Mouse (Mus musculus): ENCODE results near the gene Prss33. TPM values are rescaled to one million over a fixed set of nuclear protein-coding genes. Genes with fewer than 3 reads are reported as not detected.
A peak's percentile ranks its signal among the peaks of the same experiment; 100 is the strongest.

The Prss33 gene
- polyA plus RNA-seq, 1 experiment from 2014 or later = 0.48 TPM

- peaks cover 8% of the 10 kb centered on the region for H3K4me1 ChIP-seq
Measured at GRCm38 (mm10) chr17:23795323-23795722, 40.5 kb downstream of the Prss33 start.

GRCm38 (mm10) chr17:23791079-23791357, 44.8 kb downstream of the Prss33 start:
- peak; percentile 8; the same call in 1 of the 2 replicates for ATAC-seq (ENCODE audit: low FRiP score, low read depth)
- Histone ChIP-seq H3K36me3 (no peaks in the 10 kb centered on the region), H3K27ac (replicated peaks) (peak overlapping the region; percentile 95), H3K9me3 (no peaks in the 10 kb centered on the region), H3K9ac (replicated peaks) (peak overlapping the region; percentile 68; the same call in 1 of the 2 replicates), H3K4me1 (peaks cover 23% of the 10 kb centered on the region), H3K4me2 (replicated peaks) (peak overlapping the region; percentile 58), H3K4me3 (peak overlapping the region; percentile 40), H3K27me3 (no peaks in the 10 kb centered on the region)
- 57% methylated on average over 2 of the region's 2 CpGs for WGBS

More at GRCm38 (mm10) chr17:23795323-23795722, 40.5 kb downstream of the Prss33 start:
- Histone ChIP-seq H3K36me3 (no peaks in the 10 kb centered on the region), H3K9ac (replicated peaks) (no peak overlapping the region), H3K4me3 (no peak overlapping the region), H3K9me3 (no peaks in the 10 kb centered on the region), H3K4me2 (replicated peaks) (no peak overlapping the region), H3K27me3 (no peaks in the 10 kb centered on the region), H3K27ac (replicated peaks) (no peak overlapping the region)
- WGBS = 89% methylated on average over 8 of the region's 8 CpGs
- no peak for ATAC-seq (ENCODE audit: low FRiP score, low read depth)

GRCm38 (mm10) chr17:23790269-23791078, 45.4 kb downstream of the Prss33 start, which contains the start of gene Srrm2:
TSS of gene Srrm2 (plus strand) at chr17:23790532.
- H3K4me3 ChIP-seq = peak within 1 kb of the TSS; percentile 40
- H3K27ac ChIP-seq (replicated peaks) = peak within 1 kb of the TSS; percentile 95
- no peaks in the 10 kb centered on the region for H3K9me3 ChIP-seq
- H3K36me3 ChIP-seq = no peaks in the 10 kb centered on the region
- peaks cover 25% of the 10 kb centered on the region for H3K4me1 ChIP-seq
- 1% methylated on average over 29 of the region's 29 CpGs for WGBS
- peak within 1 kb of the TSS; percentile 68 for H3K9ac ChIP-seq (replicated peaks)
- peak within 1 kb of the TSS; percentile 58 for H3K4me2 ChIP-seq (replicated peaks)
- no peaks in the 10 kb centered on the region for H3K27me3 ChIP-seq
- peak; percentile 74 for ATAC-seq (ENCODE audit: low FRiP score, low read depth)

GRCm38 (mm10) chr17:23789749-23790268, 46.0 kb downstream of the Prss33 start:
- Histone ChIP-seq H3K4me2 (replicated peaks) (peak overlapping the region; percentile 58), H3K27me3 (no peaks in the 10 kb centered on the region), H3K9ac (replicated peaks) (peak overlapping the region; percentile 68), H3K4me1 (peaks cover 25% of the 10 kb centered on the region), H3K36me3 (no peaks in the 10 kb centered on the region), H3K4me3 (peak overlapping the region; percentile 40), H3K9me3 (no peaks in the 10 kb centered on the region), H3K27ac (replicated peaks) (peak overlapping the region; percentile 95)
- WGBS = 11% methylated on average over 8 of the region's 8 CpGs
- ATAC-seq (ENCODE audit: low FRiP score, low read depth) = no peak

- no peaks in the 10 kb centered on the region for H3K27me3 ChIP-seq
- ATAC-seq (ENCODE audit: low FRiP score, low read depth) = no peak
- H3K4me1 ChIP-seq = peaks cover 25% of the 10 kb centered on the region
- no peak overlapping the region for H3K4me2 ChIP-seq (replicated peaks)
- H3K36me3 ChIP-seq = no peaks in the 10 kb centered on the region
- H3K9me3 ChIP-seq = no peaks in the 10 kb centered on the region
- H3K9ac ChIP-seq (replicated peaks) = no peak overlapping the region
- 93% methylated on average over 4 of the region's 4 CpGs for WGBS
- no peak overlapping the region for H3K27ac ChIP-seq (replicated peaks)
- no peak overlapping the region for H3K4me3 ChIP-seq
Measured at GRCm38 (mm10) chr17:23788973-23789372, 46.9 kb downstream of the Prss33 start.

GRCm38 (mm10) chr17:23786510-23786931, 49.3 kb downstream of the Prss33 start:
- 11% methylated on average over 13 of the region's 13 CpGs for WGBS
- H3K27me3 ChIP-seq = no peaks in the 10 kb centered on the region
- peak overlapping the region; percentile 71 for H3K27ac ChIP-seq (replicated peaks)
- H3K4me3 ChIP-seq = peak overlapping the region; percentile 59
- ATAC-seq (ENCODE audit: low FRiP score, low read depth) = peak; percentile 55
- H3K9ac ChIP-seq (replicated peaks) = peak overlapping the region; percentile 69; the same call in 1 of the 2 replicates
- no peaks in the 10 kb centered on the region for H3K36me3 ChIP-seq
- no peaks in the 10 kb centered on the region for H3K9me3 ChIP-seq
- peak overlapping the region; percentile 68 for H3K4me2 ChIP-seq (replicated peaks)
- peaks cover 25% of the 10 kb centered on the region for H3K4me1 ChIP-seq

GRCm38 (mm10) chr17:23785561-23786471, 50.0 kb downstream of the Prss33 start, which contains the start of gene Flywch2:
TSS of gene Flywch2 (minus strand) at chr17:23786081.
- H3K36me3 ChIP-seq = no peaks in the 10 kb centered on the region
- H3K9ac ChIP-seq (replicated peaks) = peak within 1 kb of the TSS; percentile 69
- 4% methylated on average over 43 of the region's 43 CpGs for WGBS
- peak within 1 kb of the TSS; percentile 59 for H3K4me3 ChIP-seq
- H3K4me2 ChIP-seq (replicated peaks) = peak within 1 kb of the TSS; percentile 68
- ATAC-seq (ENCODE audit: low FRiP score, low read depth) = peak; percentile 73
- peaks cover 22% of the 10 kb centered on the region for H3K4me1 ChIP-seq
- peak within 1 kb of the TSS; percentile 71 for H3K27ac ChIP-seq (replicated peaks)
- no peaks in the 10 kb centered on the region for H3K9me3 ChIP-seq
- no peaks in the 10 kb centered on the region for H3K27me3 ChIP-seq

- no peak for ATAC-seq (ENCODE audit: low FRiP score, low read depth)
Measured at GRCm38 (mm10) chr17:23783352-23783751, 52.5 kb downstream of the Prss33 start.

More at GRCm38 (mm10) chr17:23783352-23783751, 52.5 kb downstream of the Prss33 start:
- Histone ChIP-seq H3K36me3 (no peaks in the 10 kb centered on the region), H3K9ac (replicated peaks) (no peak overlapping the region), H3K9me3 (no peaks in the 10 kb centered on the region), H3K4me1 (peaks cover 8% of the 10 kb centered on the region; the same call in 1 of the 2 replicates), H3K27me3 (no peaks in the 10 kb centered on the region), H3K27ac (replicated peaks) (no peak overlapping the region), H3K4me3 (no peak overlapping the region), H3K4me2 (replicated peaks) (no peak overlapping the region)

Small RNAs within 50 kb of the gene (microRNA-seq; reads per million reads assigned to microRNA genes)
- not detected for gene Mir5125

Other genes starting within 250 kb of the Prss33 start
- gene Zfp13, start 236.6 kb downstream of the Prss33 start, polyA plus RNA-seq (2016; fragmentation: Nextera tagmentation; extraction: Ambion mirVana) = 24.1 and 25.9 TPM in 2 replicates
- gene Zscan10, start 235.2 kb downstream of the Prss33 start, polyA plus RNA-seq (2016; fragmentation: Nextera tagmentation; extraction: Ambion mirVana) = 0.16 TPM in 1 of 2 replicates, not detected in the other
- gene Mmp25, start 190.8 kb downstream of the Prss33 start, polyA plus RNA-seq (2016; fragmentation: Nextera tagmentation; extraction: Ambion mirVana) = 1.5 and 1.7 TPM in 2 replicates
- 0.14 and 0.26 TPM in 2 replicates for gene Bicdl2, start 175.6 kb downstream of the Prss33 start, polyA plus RNA-seq (2016; fragmentation: Nextera tagmentation; extraction: Ambion mirVana)
- 52.2 and 52.8 TPM in 2 replicates for gene Hcfc1r1, start 162.5 kb downstream of the Prss33 start, polyA plus RNA-seq (2016; fragmentation: Nextera tagmentation; extraction: Ambion mirVana)
- gene Thoc6, start 162.2 kb downstream of the Prss33 start, polyA plus RNA-seq (2016; fragmentation: Nextera tagmentation; extraction: Ambion mirVana) = 46.7 and 48.5 TPM in 2 replicates
- gene Tnfrsf12a, start 158.6 kb downstream of the Prss33 start, polyA plus RNA-seq (2016; fragmentation: Nextera tagmentation; extraction: Ambion mirVana) = 2.2 and 2.5 TPM in 2 replicates
- gene Cldn6, start 156.8 kb downstream of the Prss33 start, polyA plus RNA-seq (2016; fragmentation: Nextera tagmentation; extraction: Ambion mirVana) = 1.7 and 2.8 TPM in 2 replicates
- 0.84 TPM in 2 replicates for gene Cldn9, start 152.0 kb downstream of the Prss33 start, polyA plus RNA-seq (2016; fragmentation: Nextera tagmentation; extraction: Ambion mirVana)
- gene 1520401A03Rik, start 113.3 kb downstream of the Prss33 start, polyA plus RNA-seq (2016; fragmentation: Nextera tagmentation; extraction: Ambion mirVana) = 0.14 TPM in 1 of 2 replicates, not detected in the other
- gene Pkmyt1, start 109.7 kb downstream of the Prss33 start, polyA plus RNA-seq (2016; fragmentation: Nextera tagmentation; extraction: Ambion mirVana) = 36.9 and 40.8 TPM in 2 replicates
- 40.4 and 41.2 TPM in 2 replicates for gene Paqr4, start 95.2 kb downstream of the Prss33 start, polyA plus RNA-seq (2016; fragmentation: Nextera tagmentation; extraction: Ambion mirVana)
- gene Kremen2, start 90.2 kb downstream of the Prss33 start, polyA plus RNA-seq (2016; fragmentation: Nextera tagmentation; extraction: Ambion mirVana) = 1.2 and 1.5 TPM in 2 replicates
- 212 and 220 TPM in 2 replicates for gene Flywch1, start 64.5 kb downstream of the Prss33 start, polyA plus RNA-seq (2016; fragmentation: Nextera tagmentation; extraction: Ambion mirVana)
- gene Flywch2, start 50.0 kb downstream of the Prss33 start, polyA plus RNA-seq (2016; fragmentation: Nextera tagmentation; extraction: Ambion mirVana) = 33.6 and 37.2 TPM in 2 replicates
- gene Srrm2, start 45.5 kb downstream of the Prss33 start, polyA plus RNA-seq (2016; fragmentation: Nextera tagmentation; extraction: Ambion mirVana) = 736 and 744 TPM in 2 replicates
- gene Elob, start 6.9 kb downstream of the Prss33 start, polyA plus RNA-seq (2016; fragmentation: Nextera tagmentation; extraction: Ambion mirVana) = 1,125 and 1,165 TPM in 2 replicates
- gene Prss32, start 7.8 kb upstream of the Prss33 start, polyA plus RNA-seq (2016; fragmentation: Nextera tagmentation; extraction: Ambion mirVana) = not detected in 2 replicates
- 0.82 and 0.91 TPM in 2 replicates for gene Prss41, start 8.1 kb upstream of the Prss33 start, polyA plus RNA-seq (2016; fragmentation: Nextera tagmentation; extraction: Ambion mirVana)
- gene Prss21, start 32.0 kb upstream of the Prss33 start, polyA plus RNA-seq (2016; fragmentation: Nextera tagmentation; extraction: Ambion mirVana) = not detected in 2 replicates
- not detected in 2 replicates for gene Dcpp1, start 44.8 kb upstream of the Prss33 start, polyA plus RNA-seq (2016; fragmentation: Nextera tagmentation; extraction: Ambion mirVana)
- gene Dcpp2, start 44.8 kb upstream of the Prss33 start, polyA plus RNA-seq (2016; fragmentation: Nextera tagmentation; extraction: Ambion mirVana) = not detected in 2 replicates
- gene Dcpp3, start 81.4 kb upstream of the Prss33 start, polyA plus RNA-seq (2016; fragmentation: Nextera tagmentation; extraction: Ambion mirVana) = not detected in 2 replicates
- not detected in 2 replicates for gene Sbp, start 105.6 kb upstream of the Prss33 start, polyA plus RNA-seq (2016; fragmentation: Nextera tagmentation; extraction: Ambion mirVana)
- not detected in 2 replicates for gene Sbpl, start 119.2 kb upstream of the Prss33 start, polyA plus RNA-seq (2016; fragmentation: Nextera tagmentation; extraction: Ambion mirVana)
- not detected in 2 replicates for gene Prss30, start 144.5 kb upstream of the Prss33 start, polyA plus RNA-seq (2016; fragmentation: Nextera tagmentation; extraction: Ambion mirVana)
- gene Prss22, start 162.0 kb upstream of the Prss33 start, polyA plus RNA-seq (2016; fragmentation: Nextera tagmentation; extraction: Ambion mirVana) = 0.17 TPM in 1 of 2 replicates, not detected in the other
- 0.19 and 0.37 TPM in 2 replicates for gene Prss27, start 202.1 kb upstream of the Prss33 start, polyA plus RNA-seq (2016; fragmentation: Nextera tagmentation; extraction: Ambion mirVana)
- 86.9 and 92.3 TPM in 2 replicates for gene Kctd5, start 237.4 kb upstream of the Prss33 start, polyA plus RNA-seq (2016; fragmentation: Nextera tagmentation; extraction: Ambion mirVana)